Mouse (Mus musculus): ENCODE data around the gene Slc22a21. TPM values are rescaled to one million over a fixed set of nuclear protein-coding genes. Genes with fewer than 3 reads are reported as not detected.
"Not testable (repeated sequence)": the region's sequence is repeated elsewhere in the genome, so short reads cannot be mapped to it uniquely, and the experiment has no call there.

The Slc22a21 gene
- polyA plus RNA-seq, 1 experiment from 2014 or later, result 1.4 TPM

DNA sequence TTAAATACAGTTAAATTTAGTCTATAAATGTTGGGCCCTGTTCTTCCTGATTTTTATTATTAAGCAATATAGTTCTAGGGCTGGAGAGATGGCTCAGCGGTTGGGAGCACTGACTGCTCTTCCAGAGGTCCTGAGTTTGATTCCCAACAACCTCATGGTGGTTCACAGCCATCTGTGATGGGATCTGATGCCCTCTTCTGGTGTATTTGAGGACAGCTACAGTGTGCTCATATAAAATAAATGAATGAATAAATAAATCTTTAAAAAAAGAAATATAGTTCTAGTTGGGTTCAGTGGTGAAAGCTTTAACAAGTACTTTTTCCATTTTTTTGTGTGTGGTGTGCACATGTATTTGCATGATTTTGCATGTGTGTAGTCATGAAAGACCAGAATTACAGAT lies 9.1 kb upstream of the Slc22a21 start:
- Histone ChIP-seq H3K4me3 (no peak overlapping the region), H3K27ac (no peak overlapping the region), H3K9me3 (replicated peaks) (no peaks in the 10 kb centered on the region), H3K4me2 (no peak overlapping the region), H3K27me3 (replicated peaks) (no peaks in the 10 kb centered on the region), H3K9ac (no peak overlapping the region), H3K4me1 (no peaks in the 10 kb centered on the region), H3K36me3 (peaks cover 99% of the 10 kb centered on the region)
- 48% methylated on average over 1 of the region's 1 CpGs for WGBS (ENCODE audit: insufficient replicate concordance)
- no peak for ATAC-seq

DNA sequence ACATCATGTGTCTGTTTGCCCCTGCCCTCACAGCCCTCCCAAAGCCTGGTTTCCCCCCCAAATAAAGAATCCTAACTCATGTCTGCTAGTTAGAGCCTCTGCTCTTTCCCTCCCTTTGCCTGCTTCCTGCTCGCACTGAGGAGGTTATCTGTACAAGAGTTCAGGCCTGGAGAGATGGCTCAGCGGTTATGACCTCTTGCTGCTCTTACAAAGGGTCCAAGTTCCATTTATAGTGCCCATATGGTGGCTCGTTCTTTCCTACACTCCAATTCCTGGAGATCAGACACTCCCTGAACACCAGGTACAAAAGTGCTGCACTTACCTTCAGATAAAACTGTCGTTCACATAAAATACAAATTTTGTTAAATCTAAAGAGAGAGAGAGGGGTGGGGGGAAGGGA lies 7.9 kb upstream of the Slc22a21 start:
- Histone ChIP-seq H3K4me2 (no peak overlapping the region), H3K4me3 (no peak overlapping the region), H3K9ac (no peak overlapping the region), H3K27me3 (replicated peaks) (no peaks in the 10 kb centered on the region), H3K36me3 (peaks cover 99% of the 10 kb centered on the region), H3K9me3 (replicated peaks) (no peaks in the 10 kb centered on the region), H3K4me1 (no peaks in the 10 kb centered on the region), H3K27ac (no peak overlapping the region)
- no peak for ATAC-seq
- WGBS (ENCODE audit: insufficient replicate concordance), result 72% methylated on average over 4 of the region's 4 CpGs

DNA sequence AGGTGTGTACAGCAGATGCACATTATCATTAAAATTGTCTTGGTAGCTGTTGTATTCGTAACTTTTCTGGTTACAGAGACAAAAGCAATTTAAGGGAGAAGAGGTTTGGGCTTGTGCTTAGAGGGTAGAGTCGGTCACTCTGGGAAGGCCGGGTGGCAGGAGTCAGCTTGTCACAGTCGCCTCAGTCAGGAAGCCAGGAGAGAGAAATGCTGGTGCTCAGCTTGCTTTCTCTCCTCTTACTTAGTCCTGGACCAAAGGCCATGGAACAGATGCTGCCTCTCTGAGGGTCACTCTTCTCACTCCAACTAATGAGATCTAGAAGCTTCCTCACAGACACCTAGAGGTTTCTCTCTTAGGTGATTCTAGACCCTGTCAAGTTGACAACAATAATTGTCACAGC lies 1.3 kb upstream of the Slc22a21 start:
- WGBS (ENCODE audit: insufficient replicate concordance), result 78% methylated on average over 4 of the region's 4 CpGs
- peaks cover 7% of the 10 kb centered on the region; the same call in 1 of the 2 replicates for H3K27me3 ChIP-seq (replicated peaks)
- H3K27ac ChIP-seq, result no peak overlapping the region
- ATAC-seq, result no peak
- H3K4me1 ChIP-seq, result peaks cover 25% of the 10 kb centered on the region
- H3K9ac ChIP-seq, result no peak overlapping the region
- peaks cover 38% of the 10 kb centered on the region for H3K36me3 ChIP-seq
- no peak overlapping the region for H3K4me3 ChIP-seq
- no peak overlapping the region for H3K4me2 ChIP-seq
- no peaks in the 10 kb centered on the region for H3K9me3 ChIP-seq (replicated peaks)

DNA sequence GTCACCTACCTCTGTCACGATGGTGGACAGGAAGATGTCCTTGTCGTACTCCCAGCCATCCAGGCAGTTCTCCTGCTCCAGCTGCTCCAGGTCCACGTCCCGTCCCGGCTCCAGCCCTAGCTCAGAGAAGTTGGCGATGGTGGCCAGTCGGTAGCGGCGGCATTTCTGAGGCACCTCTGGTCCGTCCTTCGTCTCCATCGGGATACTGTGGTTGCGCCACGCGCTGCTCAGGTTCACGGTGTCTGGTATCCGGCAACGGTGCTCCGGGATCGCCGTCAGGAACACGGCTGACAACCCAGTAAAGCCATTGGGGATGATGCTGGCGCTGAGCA lies 710 bp downstream of the Slc22a21 start:
- Histone ChIP-seq H3K4me3 (peak overlapping the region; percentile 67), H3K4me1 (peaks cover 25% of the 10 kb centered on the region), H3K4me2 (peak overlapping the region; percentile 93), H3K9ac (peak overlapping the region; percentile 72), H3K36me3 (peaks cover 19% of the 10 kb centered on the region)
- peak; percentile 9; the same call in 1 of the 2 replicates for ATAC-seq
- H3K9me3 ChIP-seq (replicated peaks); H3K27me3 ChIP-seq (replicated peaks); H3K27ac ChIP-seq: not testable (repeated sequence)
- WGBS (ENCODE audit: insufficient replicate concordance), result under 1% methylated on average over 23 of the region's 23 CpGs

DNA sequence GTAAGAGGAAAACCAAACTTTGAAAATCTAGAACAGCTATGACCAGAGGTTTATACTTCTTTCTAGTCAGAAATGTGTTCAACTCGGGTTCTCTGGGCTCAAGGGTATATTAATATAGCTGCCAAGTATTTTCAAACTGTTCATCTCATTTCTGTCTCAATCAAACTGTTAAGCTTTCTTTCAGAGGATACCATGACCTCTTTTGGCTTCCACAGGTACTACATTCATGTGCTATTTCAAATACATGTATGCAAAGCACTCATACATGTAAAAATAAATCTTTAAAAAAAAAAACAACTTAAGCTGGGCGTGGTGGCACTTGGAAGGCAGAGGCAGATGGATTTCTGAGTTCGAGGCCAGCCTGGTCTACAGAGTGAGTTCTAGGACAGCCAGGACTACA lies 2.5 kb downstream of the Slc22a21 start:
- no peak overlapping the region for H3K9ac ChIP-seq
- no peak overlapping the region for H3K27ac ChIP-seq
- no peaks in the 10 kb centered on the region for H3K9me3 ChIP-seq (replicated peaks)
- H3K27me3 ChIP-seq (replicated peaks), result peaks cover 7% of the 10 kb centered on the region; the same call in 1 of the 2 replicates
- H3K4me2 ChIP-seq, result no peak overlapping the region
- peaks cover 25% of the 10 kb centered on the region for H3K4me1 ChIP-seq
- H3K4me3 ChIP-seq, result no peak overlapping the region
- ATAC-seq, result no peak
- 56% methylated on average over 3 of the region's 3 CpGs for WGBS (ENCODE audit: insufficient replicate concordance)
- H3K36me3 ChIP-seq, result peaks cover 1% of the 10 kb centered on the region

DNA sequence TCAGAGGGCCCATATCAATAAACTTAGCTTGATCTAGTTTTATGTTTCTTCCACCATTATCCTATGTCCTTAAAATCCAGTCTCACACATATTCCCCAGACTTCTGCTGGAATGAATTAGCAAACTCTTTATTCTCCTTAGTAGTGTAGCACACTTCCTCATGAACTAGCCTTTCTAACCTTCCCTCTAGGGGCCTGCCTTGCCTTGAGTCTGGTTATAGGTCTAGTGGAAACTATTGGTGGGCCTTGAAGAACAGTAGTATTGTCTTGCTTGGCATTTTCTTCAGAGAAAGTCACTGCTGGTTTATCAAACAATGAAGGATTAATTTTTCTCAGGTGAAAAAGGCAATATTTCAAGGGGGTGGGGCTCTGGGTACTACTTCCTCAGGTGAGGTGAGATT lies 4.6 kb downstream of the Slc22a21 start:
- Histone ChIP-seq H3K4me1 (peaks cover 25% of the 10 kb centered on the region), H3K4me3 (no peak overlapping the region), H3K36me3 (no peaks in the 10 kb centered on the region), H3K27ac (no peak overlapping the region), H3K4me2 (no peak overlapping the region), H3K9me3 (replicated peaks) (no peaks in the 10 kb centered on the region), H3K9ac (no peak overlapping the region), H3K27me3 (replicated peaks) (peaks cover 7% of the 10 kb centered on the region; the same call in 1 of the 2 replicates)
- no peak for ATAC-seq

DNA sequence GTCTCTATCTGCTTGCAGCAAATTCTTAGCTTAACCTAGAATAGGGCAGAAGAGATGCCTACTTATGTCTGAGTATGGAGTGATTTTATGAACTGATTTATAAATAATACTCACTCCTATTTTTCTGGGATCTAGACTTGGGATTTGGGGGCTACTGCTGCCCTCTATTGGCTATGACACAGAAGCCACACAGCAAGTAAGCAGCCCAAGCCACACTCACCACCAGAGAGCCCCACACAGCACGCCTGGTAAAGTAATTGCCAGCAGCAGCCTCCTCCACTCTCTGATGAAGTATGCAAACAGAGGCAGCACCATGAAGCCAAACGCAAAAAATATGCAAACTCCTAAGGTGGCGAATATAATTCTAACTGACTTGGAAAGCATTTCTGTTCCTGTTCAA lies 21.1 kb downstream of the Slc22a21 start:
- no peak overlapping the region for H3K4me2 ChIP-seq
- 44% methylated on average over 3 of the region's 3 CpGs for WGBS (ENCODE audit: insufficient replicate concordance)
- no peaks in the 10 kb centered on the region for H3K9me3 ChIP-seq (replicated peaks)
- no peak overlapping the region for H3K27ac ChIP-seq
- H3K27me3 ChIP-seq (replicated peaks), result no peaks in the 10 kb centered on the region
- H3K4me3 ChIP-seq, result no peak overlapping the region
- H3K36me3 ChIP-seq, result no peaks in the 10 kb centered on the region
- no peaks in the 10 kb centered on the region for H3K4me1 ChIP-seq
- no peak overlapping the region for H3K9ac ChIP-seq
- no peak for ATAC-seq

DNA sequence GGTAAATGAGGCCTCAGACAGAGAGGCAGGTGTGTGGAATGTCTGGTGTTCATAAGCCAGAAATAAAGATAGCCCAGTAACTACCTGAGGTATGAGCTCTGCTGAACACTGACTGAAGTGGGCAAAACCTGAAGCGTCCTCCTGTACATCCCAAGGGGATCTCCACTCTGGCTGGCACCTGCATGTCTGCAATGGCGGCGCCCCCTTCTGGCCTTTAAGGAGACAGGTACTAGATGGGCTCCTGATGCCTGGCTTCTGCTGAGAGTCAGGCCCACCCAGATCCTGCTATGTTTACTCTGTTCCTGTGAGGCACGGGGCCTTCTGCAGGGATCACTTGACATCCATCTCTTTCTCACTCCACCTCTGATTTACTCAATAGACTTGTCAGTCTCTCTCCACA lies 22.0 kb downstream of the Slc22a21 start:
- not testable (repeated sequence) for H3K27me3 ChIP-seq (replicated peaks); H3K9me3 ChIP-seq (replicated peaks); ATAC-seq; H3K9ac ChIP-seq; H3K36me3 ChIP-seq; H3K4me1 ChIP-seq; H3K27ac ChIP-seq; H3K4me3 ChIP-seq; H3K4me2 ChIP-seq
- WGBS (ENCODE audit: insufficient replicate concordance), result 25% methylated on average over 4 of the region's 4 CpGs

DNA sequence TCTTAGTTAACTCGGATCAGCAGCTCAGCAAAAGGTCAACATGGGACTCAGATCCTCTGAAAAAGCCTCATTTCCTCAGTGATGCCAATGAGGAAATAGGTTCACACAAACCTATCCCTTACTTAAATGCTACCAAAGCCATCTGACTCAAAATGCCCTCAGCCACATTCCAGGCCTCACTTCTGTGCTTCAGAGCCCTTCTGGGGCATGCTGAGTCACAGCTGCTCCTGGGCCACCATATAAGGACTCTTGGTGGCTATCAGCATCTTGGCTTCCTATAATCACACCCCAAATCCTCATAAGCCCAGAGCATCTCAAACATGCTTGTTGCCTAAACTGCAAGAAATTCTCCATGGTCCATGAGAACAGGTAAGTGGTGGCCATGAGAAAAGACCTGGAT lies 23.5 kb downstream of the Slc22a21 start:
- Histone ChIP-seq H3K4me3 (no peak overlapping the region), H3K36me3 (no peaks in the 10 kb centered on the region), H3K27ac (no peak overlapping the region), H3K9ac (no peak overlapping the region), H3K4me1 (no peaks in the 10 kb centered on the region), H3K9me3 (replicated peaks) (no peaks in the 10 kb centered on the region), H3K27me3 (replicated peaks) (no peaks in the 10 kb centered on the region), H3K4me2 (no peak overlapping the region)
- WGBS (ENCODE audit: insufficient replicate concordance), result 64% methylated on average over 1 of the region's 1 CpGs
- ATAC-seq, result no peak

DNA sequence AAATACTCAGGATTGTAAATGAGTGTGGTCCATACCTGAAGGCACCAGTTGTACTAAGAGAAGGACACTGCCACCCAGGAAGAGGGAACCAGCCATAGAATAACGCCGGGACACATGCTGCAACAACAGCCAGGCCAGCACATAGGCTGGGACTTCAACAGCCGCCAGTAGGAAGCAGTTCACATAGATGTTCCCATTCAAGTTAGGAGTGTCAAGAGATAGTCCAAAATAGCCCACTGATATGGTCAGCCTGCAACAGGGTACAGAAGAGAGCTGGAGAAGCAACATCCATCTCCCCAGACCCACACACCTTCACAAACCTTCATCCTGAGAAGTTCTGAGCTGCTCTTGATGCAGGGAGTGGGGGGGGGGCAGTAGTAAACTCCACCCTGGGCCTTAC lies 25.5 kb downstream of the Slc22a21 start:
- H3K36me3 ChIP-seq, result no peaks in the 10 kb centered on the region
- no peaks in the 10 kb centered on the region for H3K27me3 ChIP-seq (replicated peaks)
- ATAC-seq, result no peak
- WGBS (ENCODE audit: insufficient replicate concordance), result 81% methylated on average over 3 of the region's 3 CpGs
- H3K9ac ChIP-seq, result no peak overlapping the region
- no peaks in the 10 kb centered on the region for H3K9me3 ChIP-seq (replicated peaks)
- no peaks in the 10 kb centered on the region for H3K4me1 ChIP-seq
- no peak overlapping the region for H3K4me3 ChIP-seq
- no peak overlapping the region for H3K4me2 ChIP-seq
- H3K27ac ChIP-seq, result no peak overlapping the region

DNA sequence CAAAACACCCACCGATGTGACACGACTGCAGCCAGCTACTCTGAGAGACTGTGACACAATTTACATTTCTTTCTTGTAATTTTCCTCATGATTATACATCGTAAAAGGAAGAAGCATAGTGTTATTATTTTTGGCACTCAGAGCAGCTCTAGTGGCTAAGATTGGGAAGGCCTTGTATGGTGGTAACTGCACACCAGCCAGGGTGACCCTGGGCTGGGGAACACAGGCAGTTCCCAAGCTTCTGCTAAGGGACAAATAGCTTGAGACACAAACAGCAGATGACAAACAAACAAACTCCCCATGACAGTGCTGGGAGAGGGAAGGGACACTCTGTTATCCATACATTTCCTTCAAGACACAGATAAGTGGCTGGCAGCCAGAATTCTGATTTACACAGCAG lies 30.0 kb downstream of the Slc22a21 start:
- H3K4me1 ChIP-seq; H3K27ac ChIP-seq; H3K36me3 ChIP-seq; H3K9ac ChIP-seq; ATAC-seq; H3K9me3 ChIP-seq (replicated peaks); H3K4me3 ChIP-seq; H3K4me2 ChIP-seq; H3K27me3 ChIP-seq (replicated peaks): not testable (repeated sequence)
- WGBS (ENCODE audit: insufficient replicate concordance), result 100% methylated on average over 1 of the region's 3 CpGs

DNA sequence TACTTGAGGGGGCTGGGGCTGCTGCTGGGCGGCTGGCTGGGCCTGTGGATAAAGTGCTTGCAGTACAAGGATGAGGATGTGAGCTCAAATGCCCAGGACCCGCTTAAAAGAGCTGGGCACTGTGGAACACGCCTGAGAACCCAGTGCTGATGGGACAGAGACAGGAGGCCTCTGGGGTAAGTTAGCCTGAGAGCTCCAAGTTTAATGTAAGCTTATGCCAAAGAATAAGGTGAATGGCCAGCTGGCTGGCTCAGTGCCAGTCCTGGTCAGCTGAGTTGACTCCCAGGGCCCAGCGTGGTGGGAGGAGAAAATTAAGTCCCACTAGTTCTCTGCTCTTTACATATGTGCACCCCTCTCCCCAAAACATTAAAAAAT lies 48.2 kb downstream of the Slc22a21 start:
- not testable (repeated sequence) for H3K9ac ChIP-seq; H3K4me3 ChIP-seq; ATAC-seq; H3K4me1 ChIP-seq; H3K9me3 ChIP-seq (replicated peaks); H3K4me2 ChIP-seq; H3K27me3 ChIP-seq (replicated peaks); H3K27ac ChIP-seq; H3K36me3 ChIP-seq
- 56% methylated on average over 4 of the region's 4 CpGs for WGBS (ENCODE audit: insufficient replicate concordance)

DNA sequence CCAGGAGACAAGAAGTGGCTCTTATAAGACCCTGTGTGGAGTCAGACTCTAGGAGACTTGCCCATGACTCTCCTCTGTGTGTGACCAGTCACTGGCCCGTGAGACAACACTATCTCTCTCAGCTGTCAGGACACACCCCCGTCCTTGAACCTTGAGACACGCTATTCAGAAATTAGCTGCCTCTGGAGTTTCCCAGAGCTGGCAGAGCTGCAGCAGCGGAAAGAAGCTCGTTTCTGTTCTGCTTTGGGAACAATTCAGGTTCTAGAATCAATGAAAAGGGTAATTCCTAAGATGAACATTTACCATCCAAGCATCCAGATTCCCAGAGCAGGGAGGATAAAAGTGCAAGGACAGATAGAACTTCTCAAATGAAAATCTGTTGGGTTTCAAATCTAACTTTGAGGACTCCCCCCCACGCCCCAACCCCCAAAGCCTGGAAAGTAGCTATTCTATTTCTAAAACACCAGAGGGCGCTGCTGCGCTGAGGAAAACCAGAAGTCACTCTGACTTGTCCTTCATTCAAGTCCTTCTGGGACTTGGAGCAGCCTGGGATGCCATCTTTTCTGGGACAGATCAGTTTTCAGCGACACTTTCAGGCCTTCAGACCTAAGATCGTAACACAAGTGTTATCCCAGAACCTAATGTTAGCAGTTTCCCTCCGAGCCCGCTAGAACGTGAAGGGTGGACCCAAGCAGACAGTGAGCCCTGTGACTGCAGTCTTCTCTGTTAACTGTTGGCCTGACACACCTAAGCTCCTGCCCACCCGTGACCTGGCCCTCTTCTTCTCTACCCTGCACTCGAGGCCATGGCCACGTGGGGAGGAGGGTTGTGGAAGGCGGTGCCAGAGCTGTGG lies 48.8 kb downstream of the Slc22a21 start:
- Histone ChIP-seq H3K27me3 (replicated peaks) (no peaks in the 10 kb centered on the region; the same call in 1 of the 2 replicates), H3K27ac (no peak overlapping the region), H3K9me3 (replicated peaks) (no peaks in the 10 kb centered on the region), H3K4me3 (no peak overlapping the region), H3K4me2 (no peak overlapping the region), H3K4me1 (no peaks in the 10 kb centered on the region), H3K36me3 (no peaks in the 10 kb centered on the region), H3K9ac (no peak overlapping the region)
- ATAC-seq, result no peak
- WGBS (ENCODE audit: insufficient replicate concordance), result 31% methylated on average over 17 of the region's 17 CpGs
